Mouse (Mus musculus) limb, embryonic 11.5 days (tissue): ENCODE measurements around the gene Srgap3. TPM values are rescaled to one million over a fixed set of nuclear protein-coding genes. Genes with fewer than 3 reads are reported as not detected.

Source experiments
- ATAC-seq: fragments of 200-750 bp; cut with Nextera tagmentation; 2 replicates; pipeline ENCODE4 v1.8.0; 2017; ENCODE audit warnings: low read depth; ENCODE audit not compliant: insufficient number of reproducible peaks, low FRiP score, low TSS enrichment
- DNase-seq: peaks from one replicate; pipeline ENCODE4 v3.0.0-alpha.2; 2015; ENCODE audit warnings: low spot score
- H3K27ac ChIP-seq: fragments of 300-500 bp; sonication (generic); replicated peaks from 2 replicates; pipeline ENCODE4 v1.5.1; 2014; ENCODE audit warnings: low read depth, mild to moderate bottlenecking, low read length
- H3K27me3 ChIP-seq: fragments of 300-500 bp; sonication (generic); 2 replicates; pipeline ENCODE4 v1.6.1; 2014; ENCODE audit warnings: mild to moderate bottlenecking, low read length, mixed read lengths; ENCODE audit not compliant: control insufficient read depth, insufficient read depth
- H3K36me3 ChIP-seq: fragments of 300-500 bp; sonication (generic); 2 replicates; pipeline ENCODE4 v1.6.1; 2014; ENCODE audit warnings: mild to moderate bottlenecking, low read length, moderate library complexity, mixed read lengths; ENCODE audit not compliant: control insufficient read depth, insufficient read depth
- H3K4me1 ChIP-seq: fragments of 300-500 bp; sonication (generic); 2 replicates; pipeline ENCODE4 v1.6.1; 2014; ENCODE audit warnings: low read length, mixed read lengths; ENCODE audit not compliant: control insufficient read depth, insufficient read depth
- H3K4me2 ChIP-seq: fragments of 300-500 bp; sonication (generic); 2 replicates; pipeline ENCODE4 v1.6.1; 2014; ENCODE audit warnings: low read depth, mild to moderate bottlenecking, moderate library complexity; ENCODE audit not compliant: severe bottlenecking
- H3K4me3 ChIP-seq: fragments of 300-500 bp; sonication (generic); 2 replicates; pipeline ENCODE4 v1.5.1; 2014; ENCODE audit warnings: low read depth, low read length
- H3K9ac ChIP-seq: fragments of 300-500 bp; sonication (generic); 2 replicates; pipeline ENCODE4 v1.6.1; 2014; ENCODE audit warnings: mild to moderate bottlenecking, low read length
- H3K9me3 ChIP-seq: fragments of 300-500 bp; sonication (generic); 2 replicates; pipeline ENCODE4 v1.6.1; 2016; ENCODE audit warnings: low read length; ENCODE audit not compliant: control insufficient read depth
- WGBS: fragments of 180-500 bp; shearing (Covaris S2); extraction: QIAGEN DNeasy Blood & Tissue Kit; methylation state at CpG from one replicate; pipeline ENCODE4 v1.1.7; 2014; 5-methylcytosine and 5-hydroxymethylcytosine counted together
- polyA plus RNA-seq: library from polyadenylated mRNA; unstranded; fragments of >200 nt; fragmentation: Nextera tagmentation; extraction: Ambion mirVana; gene quantifications from 2 replicates; pipeline ENCODE4 v1.2.1, GENCODE M21; 2014

Srgap3 gene
- polyA plus RNA-seq, 1 experiment from 2014 or later, result 5.3 TPM

DNA sequence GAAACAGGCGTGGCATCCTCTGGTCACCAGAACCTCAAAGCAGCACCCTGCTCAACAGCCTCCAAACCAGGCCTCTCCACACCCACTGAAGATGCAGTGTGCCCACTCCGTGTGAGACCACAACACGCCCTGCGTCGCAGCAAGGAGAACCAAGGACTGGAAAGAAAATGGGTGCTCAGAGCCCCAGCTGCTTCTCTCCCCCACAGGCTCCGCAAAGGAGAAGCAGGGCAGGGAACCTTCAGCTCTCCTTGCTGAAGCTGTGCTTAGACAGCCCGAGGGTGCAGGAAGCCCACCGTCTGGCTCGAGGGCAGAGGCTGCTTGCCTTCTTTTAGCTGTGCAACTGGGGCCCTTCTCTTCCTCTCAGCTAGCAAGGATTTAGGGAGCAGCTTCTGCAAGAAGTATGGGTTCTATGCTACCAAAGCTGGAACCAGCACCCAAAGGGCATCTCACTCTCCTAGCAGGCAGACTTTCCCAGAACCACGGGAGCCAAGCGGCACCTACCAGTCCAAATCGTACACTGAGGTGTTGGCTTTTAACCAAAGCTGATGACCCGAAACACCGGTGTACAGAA is 1.8 kb downstream of the Srgap3 start:
- H3K4me1 ChIP-seq, result peaks cover 4% of the 10 kb centered on the region; the same call in 1 of the 2 replicates
- 43% methylated on average over 14 of the region's 14 CpGs for WGBS
- H3K4me3 ChIP-seq, result peak overlapping the region; percentile 52
- no peaks in the 10 kb centered on the region for H3K9me3 ChIP-seq
- no peaks in the 10 kb centered on the region for H3K27me3 ChIP-seq
- ATAC-seq (no peak), DNase-seq (no peak)
- peak overlapping the region; percentile 84 for H3K4me2 ChIP-seq
- no peak overlapping the region for H3K9ac ChIP-seq
- H3K27ac ChIP-seq, result no peak overlapping the region
- H3K36me3 ChIP-seq, result no peaks in the 10 kb centered on the region

DNA sequence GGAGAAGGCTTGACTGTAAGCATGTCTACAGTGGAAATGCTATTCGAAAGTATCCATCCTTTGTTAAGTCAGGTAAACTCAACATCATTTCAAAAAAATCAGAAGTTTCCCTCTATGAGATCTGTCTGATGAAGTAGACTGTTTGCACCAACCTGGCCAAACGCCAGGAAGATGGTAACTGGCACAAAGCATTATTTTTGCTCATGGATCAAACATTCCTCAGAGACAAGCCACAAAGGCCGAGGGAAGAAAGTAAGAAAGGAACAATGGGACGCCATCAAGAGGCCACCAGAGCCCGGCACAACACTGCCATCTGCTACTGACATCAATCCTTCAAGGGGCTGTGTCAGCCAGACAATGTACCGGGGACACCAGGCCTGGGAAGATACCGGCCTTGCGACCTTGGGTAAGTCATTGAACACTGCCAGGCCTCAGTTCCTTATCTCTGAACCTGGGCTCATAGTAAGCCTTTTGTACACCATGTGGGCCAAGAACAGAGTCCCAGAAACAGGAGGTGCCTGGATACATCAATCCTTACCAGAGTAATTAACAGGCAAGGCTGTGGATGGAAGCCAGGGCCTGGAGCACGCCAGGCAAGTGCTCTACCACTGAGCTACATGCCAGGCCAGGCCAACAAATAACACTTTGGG is 3.3 kb downstream of the Srgap3 start:
- no peaks in the 10 kb centered on the region for H3K9me3 ChIP-seq
- H3K27ac ChIP-seq, result no peak overlapping the region
- DNase-seq, result no peak
- ATAC-seq, result no peak
- H3K9ac ChIP-seq, result no peak overlapping the region
- H3K27me3 ChIP-seq, result no peaks in the 10 kb centered on the region
- H3K4me1 ChIP-seq, result peaks cover 4% of the 10 kb centered on the region; the same call in 1 of the 2 replicates
- no peak overlapping the region for H3K4me3 ChIP-seq
- no peaks in the 10 kb centered on the region for H3K36me3 ChIP-seq
- 79% methylated on average over 9 of the region's 9 CpGs for WGBS
- H3K4me2 ChIP-seq, result no peak overlapping the region

DNA sequence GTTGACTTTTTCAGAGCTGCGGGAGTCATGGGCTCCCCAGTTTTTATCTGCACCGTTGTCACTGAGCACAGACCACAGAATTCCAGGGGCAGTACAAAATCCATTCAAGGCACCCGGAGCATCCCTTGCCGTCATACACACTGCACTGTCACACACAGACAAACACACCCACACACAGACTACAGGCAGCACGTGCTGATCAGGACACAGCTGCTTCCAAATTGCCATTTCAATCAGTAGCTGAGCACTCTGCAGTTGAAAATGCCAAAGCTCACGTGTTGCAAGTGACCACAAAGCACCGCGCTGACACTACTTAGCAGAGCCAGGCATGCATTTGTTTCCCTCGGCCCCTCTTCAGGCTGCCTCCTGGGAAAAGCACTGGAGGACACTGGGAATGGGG is 7.8 kb downstream of the Srgap3 start:
- Histone ChIP-seq H3K36me3 (no peaks in the 10 kb centered on the region), H3K27me3 (no peaks in the 10 kb centered on the region), H3K9me3 (no peaks in the 10 kb centered on the region), H3K27ac (no peak overlapping the region), H3K4me2 (no peak overlapping the region), H3K4me3 (no peak overlapping the region), H3K4me1 (no peaks in the 10 kb centered on the region), H3K9ac (no peak overlapping the region)
- ATAC-seq, result no peak
- 90% methylated on average over 9 of the region's 9 CpGs for WGBS
- DNase-seq, result no peak

DNA sequence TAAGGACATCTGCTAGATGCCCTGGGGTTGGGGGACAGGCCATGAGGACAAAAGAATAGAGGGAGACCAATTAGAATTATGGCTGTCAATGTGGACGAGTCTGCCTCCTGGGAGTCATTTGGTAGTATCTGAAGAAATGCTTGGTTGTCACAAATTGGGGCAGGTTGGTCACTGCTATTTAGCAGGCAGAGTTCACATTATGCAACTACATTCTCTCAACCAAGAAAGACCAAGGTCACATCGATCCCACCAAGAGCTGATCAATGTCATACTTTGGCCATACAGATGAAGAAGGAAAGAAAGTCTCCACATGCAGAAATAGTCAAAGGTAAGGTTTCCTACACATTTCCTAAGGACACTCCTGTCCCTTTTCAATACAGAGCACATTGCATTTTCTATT is 9.3 kb downstream of the Srgap3 start:
- no peak overlapping the region for H3K27ac ChIP-seq
- H3K9ac ChIP-seq, result no peak overlapping the region
- no peaks in the 10 kb centered on the region for H3K9me3 ChIP-seq
- ATAC-seq (no peak), DNase-seq (no peak)
- 94% methylated on average over 2 of the region's 2 CpGs for WGBS
- H3K27me3 ChIP-seq, result no peaks in the 10 kb centered on the region
- no peak overlapping the region for H3K4me2 ChIP-seq
- no peaks in the 10 kb centered on the region for H3K4me1 ChIP-seq
- H3K36me3 ChIP-seq, result no peaks in the 10 kb centered on the region
- H3K4me3 ChIP-seq, result no peak overlapping the region

DNA sequence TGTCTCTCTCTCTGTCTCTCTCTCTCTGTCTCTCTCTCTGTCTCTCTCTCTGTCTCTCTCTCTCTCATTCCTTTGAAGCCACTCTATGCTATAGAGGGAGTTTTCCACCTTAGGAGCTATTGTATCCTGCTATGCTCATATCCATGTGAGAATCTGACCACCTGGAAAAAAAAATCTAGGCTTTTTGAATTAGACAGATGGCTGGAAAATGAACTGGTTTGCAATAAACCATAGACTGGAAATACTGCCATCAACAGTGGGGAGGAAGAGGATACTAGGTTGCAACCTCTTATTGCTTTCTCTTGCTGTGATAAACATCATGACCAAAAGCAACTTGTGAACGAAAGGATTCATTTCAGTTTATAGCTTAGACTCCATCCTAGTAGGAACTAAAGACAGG is 12.6 kb downstream of the Srgap3 start:
- DNase-seq (no peak), ATAC-seq (no peak)
- no peaks in the 10 kb centered on the region for H3K4me1 ChIP-seq
- no peak overlapping the region for H3K9ac ChIP-seq
- H3K27ac ChIP-seq, result no peak overlapping the region
- no peaks in the 10 kb centered on the region for H3K27me3 ChIP-seq
- H3K9me3 ChIP-seq, result no peaks in the 10 kb centered on the region
- H3K36me3 ChIP-seq, result no peaks in the 10 kb centered on the region
- no peak overlapping the region for H3K4me2 ChIP-seq
- no peak overlapping the region for H3K4me3 ChIP-seq
- WGBS, result 73% methylated on average over 1 of the region's 1 CpGs

DNA sequence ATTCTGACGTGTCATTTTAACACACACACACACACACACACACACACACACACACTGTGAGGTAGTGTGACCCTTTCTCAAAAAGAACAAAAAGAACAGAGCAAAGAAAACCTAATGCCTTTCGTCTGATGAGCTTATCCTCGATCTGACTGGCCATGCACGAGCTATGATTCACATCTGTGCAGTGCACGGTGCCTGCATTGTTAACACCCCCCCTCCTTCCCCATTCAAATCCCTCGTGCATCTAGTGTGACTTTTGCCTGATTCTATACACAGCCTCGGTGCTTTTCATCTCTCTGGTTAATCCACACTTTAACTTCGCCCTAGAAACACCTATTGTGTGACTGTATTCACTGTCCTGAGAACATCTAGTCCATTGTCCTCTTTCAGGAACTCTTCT is 14.5 kb downstream of the Srgap3 start:
- 79% methylated on average over 8 of the region's 8 CpGs for WGBS
- Histone ChIP-seq H3K9ac (no peak overlapping the region), H3K27me3 (no peaks in the 10 kb centered on the region), H3K4me3 (no peak overlapping the region), H3K36me3 (no peaks in the 10 kb centered on the region), H3K4me2 (no peak overlapping the region), H3K27ac (no peak overlapping the region), H3K9me3 (no peaks in the 10 kb centered on the region), H3K4me1 (no peaks in the 10 kb centered on the region)
- DNase-seq (no peak), ATAC-seq (no peak)

DNA sequence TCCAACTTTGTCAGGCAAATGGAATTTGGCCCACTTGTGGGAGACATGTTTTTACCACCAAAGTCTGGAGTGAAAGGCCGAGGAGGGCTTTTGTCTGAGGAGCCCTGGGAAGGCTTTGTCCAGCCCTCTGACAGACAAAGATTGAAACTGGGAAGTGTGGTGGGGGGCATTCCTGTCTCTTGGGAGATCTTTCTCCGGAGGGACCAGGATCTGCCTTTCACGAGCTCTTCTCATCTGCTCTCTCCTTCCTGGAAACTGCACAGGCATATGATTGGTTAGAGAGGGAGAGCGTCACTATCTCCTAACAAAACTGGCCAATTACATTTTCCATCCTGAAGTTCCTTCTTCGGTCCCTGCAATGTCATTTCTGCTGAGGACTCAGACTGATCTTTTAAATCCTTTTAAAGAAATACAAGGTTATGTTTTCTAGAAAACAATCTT is 17.0 kb downstream of the Srgap3 start:
- no peak for DNase-seq
- WGBS, result 72% methylated on average over 5 of the region's 5 CpGs
- H3K4me2 ChIP-seq, result no peak overlapping the region

DNA sequence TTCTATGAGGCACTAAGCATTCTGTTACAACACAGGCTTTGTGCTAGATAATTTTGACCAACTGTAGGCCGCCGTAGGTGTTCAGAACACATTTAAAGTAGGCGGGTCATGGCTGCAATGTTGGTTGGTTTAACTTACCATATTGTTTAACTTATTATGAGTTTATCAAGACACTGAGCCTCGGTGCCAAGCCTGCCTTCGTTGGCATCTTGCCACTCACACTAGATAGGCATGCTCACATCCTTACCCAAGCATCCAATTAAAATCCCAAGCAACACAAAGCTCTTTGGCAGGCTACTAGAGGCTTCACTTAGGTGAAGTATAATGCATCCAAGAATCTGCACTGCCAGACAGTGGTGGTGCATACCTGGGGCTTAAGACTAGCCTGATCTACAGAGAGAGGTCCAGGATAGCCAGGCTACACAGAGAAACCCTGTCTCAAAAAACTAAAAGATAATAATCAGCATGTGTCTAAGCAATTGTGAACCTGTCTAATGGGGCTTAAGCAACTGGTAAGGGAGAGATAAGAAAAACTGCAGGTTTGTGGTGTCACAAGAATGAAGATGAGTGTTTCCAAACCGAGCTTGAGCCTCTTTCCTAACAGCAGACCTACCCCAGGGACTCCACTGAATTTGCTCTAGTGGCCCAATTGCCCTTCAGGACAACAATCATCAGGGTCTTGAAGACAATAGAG is 17.6 kb downstream of the Srgap3 start:
- Histone ChIP-seq H3K27me3 (no peaks in the 10 kb centered on the region), H3K27ac (no peak overlapping the region), H3K4me2 (no peak overlapping the region), H3K9ac (no peak overlapping the region), H3K4me3 (no peak overlapping the region), H3K36me3 (no peaks in the 10 kb centered on the region), H3K9me3 (no peaks in the 10 kb centered on the region), H3K4me1 (no peaks in the 10 kb centered on the region)
- DNase-seq (no peak), ATAC-seq (no peak)
- WGBS, result 92% methylated on average over 6 of the region's 6 CpGs

More for the DNA sequence above, 17.0 kb downstream of the Srgap3 start:
- no peaks in the 10 kb centered on the region for H3K27me3 ChIP-seq
- no peaks in the 10 kb centered on the region for H3K4me1 ChIP-seq
- H3K9ac ChIP-seq, result no peak overlapping the region
- no peaks in the 10 kb centered on the region for H3K36me3 ChIP-seq
- no peak for ATAC-seq
- H3K4me3 ChIP-seq, result no peak overlapping the region
- H3K27ac ChIP-seq, result no peak overlapping the region
- no peaks in the 10 kb centered on the region for H3K9me3 ChIP-seq
